Mouse (Mus musculus) bone marrow macrophage, adult 2 months (primary cell): ENCODE measurements around the gene Chst11. TPM values are rescaled to one million over a fixed set of nuclear protein-coding genes. Genes with fewer than 3 reads are reported as not detected.

Experiments used
- H3K27ac ChIP-seq: 2 replicates; pipeline ENCODE4 v1.5.1; 2012; ENCODE audit warnings: low read depth, low read length; ENCODE audit not compliant: insufficient read depth
- H3K4me1 ChIP-seq: 2 replicates; pipeline ENCODE4 v1.6.1; 2012; ENCODE audit warnings: low read length; ENCODE audit not compliant: control insufficient read depth, insufficient read depth
- H3K4me3 ChIP-seq: 2 replicates; pipeline ENCODE4 v1.5.1; 2012; ENCODE audit warnings: mild to moderate bottlenecking, low read length, moderate library complexity; ENCODE audit not compliant: insufficient read depth
- CTCF ChIP-seq: IDR thresholded peaks from 2 replicates; pipeline ENCODE4 v1.5.1; 2012; ENCODE audit warnings: low read depth, mild to moderate bottlenecking, low read length, moderate library complexity
- POLR2A ChIP-seq: IDR thresholded peaks from 2 replicates; pipeline ENCODE4 v1.6.1; 2012; ENCODE audit warnings: mild to moderate bottlenecking, low read depth, low read length, borderline replicate concordance
- polyA plus RNA-seq: library from polyadenylated mRNA; stranded (reverse); fragments of >200 nt; gene quantifications from 2 replicates; pipeline ENCODE4 v1.2.4, GENCODE M21; 2012; ENCODE audit not compliant: missing spikeins, insufficient read depth, insufficient read length

Chst11 gene
- polyA plus RNA-seq, 1 experiment, result 0.88 TPM

- Histone ChIP-seq H3K27ac (no peak overlapping the region), H3K4me1 (peaks cover 12% of the 10 kb centered on the region), H3K4me3 (no peak overlapping the region)
- TF ChIP-seq POLR2A, result no peak
- TF ChIP-seq CTCF, result no peak
Observed at GRCm38 (mm10) chr10:82966672-82967071, 18.6 kb upstream of the Chst11 start.

GRCm38 (mm10) chr10:82969612-82970011 is 15.7 kb upstream of the Chst11 start:
- Histone ChIP-seq H3K4me1 (no peaks in the 10 kb centered on the region), H3K27ac (no peak overlapping the region), H3K4me3 (no peak overlapping the region)
- TF ChIP-seq POLR2A, result no peak
- TF ChIP-seq CTCF, result no peak

GRCm38 (mm10) chr10:82971549-82971948 is 13.7 kb upstream of the Chst11 start:
- Histone ChIP-seq H3K4me3 (no peak overlapping the region), H3K4me1 (no peaks in the 10 kb centered on the region), H3K27ac (no peak overlapping the region)
- TF ChIP-seq POLR2A, result no peak
- no peak for TF ChIP-seq CTCF

GRCm38 (mm10) chr10:82974201-82974600 is 11.1 kb upstream of the Chst11 start:
- H3K4me3 ChIP-seq, result no peak overlapping the region
- no peak overlapping the region for H3K27ac ChIP-seq
- H3K4me1 ChIP-seq, result no peaks in the 10 kb centered on the region
- no peak for TF ChIP-seq POLR2A
- TF ChIP-seq CTCF, result no peak

- H3K4me3 ChIP-seq, result no peak overlapping the region
- no peak for TF ChIP-seq CTCF
- no peak for TF ChIP-seq POLR2A
- H3K4me1 ChIP-seq, result no peaks in the 10 kb centered on the region
- H3K27ac ChIP-seq, result no peak overlapping the region
Observed at GRCm38 (mm10) chr10:82974627-82975177, 10.6 kb upstream of the Chst11 start.

GRCm38 (mm10) chr10:82975806-82976205 is 9.5 kb upstream of the Chst11 start:
- TF ChIP-seq CTCF (no peak), POLR2A (no peak)
- Histone ChIP-seq H3K4me3 (no peak overlapping the region), H3K27ac (no peak overlapping the region), H3K4me1 (no peaks in the 10 kb centered on the region)

- H3K4me3 ChIP-seq, result no peak overlapping the region
- H3K27ac ChIP-seq, result no peak overlapping the region
- peaks cover 4% of the 10 kb centered on the region; the same call in 1 of the 2 replicates for H3K4me1 ChIP-seq
- no peak for TF ChIP-seq POLR2A
- TF ChIP-seq CTCF, result no peak
Observed at GRCm38 (mm10) chr10:82982286-82982685, 3.0 kb upstream of the Chst11 start.

GRCm38 (mm10) chr10:82985700-82986131 is 418 bp downstream of the Chst11 start:
- no peak; the same call in 1 of the 2 replicates for TF ChIP-seq CTCF
- TF ChIP-seq POLR2A, result no peak
- peaks cover 4% of the 10 kb centered on the region; the same call in 1 of the 2 replicates for H3K4me1 ChIP-seq
- H3K4me3 ChIP-seq, result peak overlapping the region; percentile 56
- no peak overlapping the region for H3K27ac ChIP-seq

- TF ChIP-seq CTCF (no peak), POLR2A (no peak)
- H3K4me1 ChIP-seq, result peaks cover 4% of the 10 kb centered on the region; the same call in 1 of the 2 replicates
- no peak overlapping the region for H3K27ac ChIP-seq
- H3K4me3 ChIP-seq, result no peak overlapping the region
Observed at GRCm38 (mm10) chr10:82986251-82986992, 1.1 kb downstream of the Chst11 start.

- Histone ChIP-seq H3K4me3 (no peak overlapping the region), H3K27ac (no peak overlapping the region), H3K4me1 (peaks cover 4% of the 10 kb centered on the region; the same call in 1 of the 2 replicates)
- no peak for TF ChIP-seq POLR2A
- no peak for TF ChIP-seq CTCF
Observed at GRCm38 (mm10) chr10:82986993-82987349, 1.7 kb downstream of the Chst11 start.
